Mouse (Mus musculus): ENCODE data around the gene Hist1h3i. TPM values are rescaled to one million over a fixed set of nuclear protein-coding genes. Genes with fewer than 3 reads are reported as not detected.
A peak's percentile ranks its signal among the peaks of the same experiment; 100 is the strongest.
"Not testable (repeated sequence)": the region's sequence is repeated elsewhere in the genome, so short reads cannot be mapped to it uniquely, and the experiment has no call there.

Hist1h3i gene
- polyA plus RNA-seq, 1 experiment from 2014 or later, result 141 TPM

DNA sequence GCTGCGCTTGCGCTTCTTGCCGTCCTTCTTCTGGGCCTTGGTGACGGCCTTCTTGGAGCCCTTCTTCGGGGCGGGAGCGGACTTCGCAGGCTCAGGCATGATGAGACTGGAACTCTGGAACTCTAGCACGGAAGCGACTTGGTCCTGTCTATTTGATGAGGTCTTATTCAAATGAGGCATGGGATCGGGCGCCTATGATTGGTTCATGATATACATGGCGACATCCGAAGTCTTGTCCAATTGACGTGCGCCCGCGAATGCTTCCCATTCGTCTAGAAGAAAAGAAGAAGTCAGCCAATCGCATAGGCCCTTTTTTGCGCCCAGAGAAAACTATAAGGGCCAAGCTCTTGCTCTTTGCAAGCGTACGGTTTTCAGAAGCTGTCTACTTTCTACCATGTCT, 26.9 kb upstream of the Hist1h3i start, which contains the start of the genes Hist1h2bq and Hist1h2ao:
Hist1h2bq (minus strand) TSS at position 125 of the 400 bp plus-strand sequence.
Hist1h2ao (plus strand) TSS at position 393 of the 400 bp plus-strand sequence.
- not testable (repeated sequence) for H3K4me1 ChIP-seq (ENCODE audit: control insufficient read depth, insufficient read depth, low read length); H3K9me3 ChIP-seq (ENCODE audit: control insufficient read depth, low read length); H3K4me3 ChIP-seq (ENCODE audit: low read depth, low read length); H3K4me2 ChIP-seq (ENCODE audit: low read depth, low read length); H3K27ac ChIP-seq (replicated peaks; ENCODE audit: low read depth, low read length); H3K27me3 ChIP-seq (replicated peaks; ENCODE audit: control insufficient read depth, insufficient read depth, low read length); H3K36me3 ChIP-seq (ENCODE audit: control insufficient read depth, insufficient read depth, low read length); H3K9ac ChIP-seq (ENCODE audit: low read depth, low read length); DNase-seq (ENCODE audit: low spot score)
- no CpG with 5 or more reads among the region's 23 CpGs for WGBS
- ATAC-seq (ENCODE audit: low read depth), result peak; percentile 96

GRCm38 (mm10) chr13:21803058-21803457, 19.9 kb upstream of the Hist1h3i start:
- H3K9ac ChIP-seq (ENCODE audit: low read depth, low read length); H3K9me3 ChIP-seq (ENCODE audit: control insufficient read depth, low read length); H3K4me3 ChIP-seq (ENCODE audit: low read depth, low read length); H3K27ac ChIP-seq (replicated peaks; ENCODE audit: low read depth, low read length); DNase-seq (ENCODE audit: low spot score); H3K4me1 ChIP-seq (ENCODE audit: control insufficient read depth, insufficient read depth, low read length); H3K36me3 ChIP-seq (ENCODE audit: control insufficient read depth, insufficient read depth, low read length); H3K4me2 ChIP-seq (ENCODE audit: low read depth, low read length); H3K27me3 ChIP-seq (replicated peaks; ENCODE audit: control insufficient read depth, insufficient read depth, low read length): not testable (repeated sequence)
- ATAC-seq (ENCODE audit: low read depth), result peak; percentile 82
- WGBS, result no CpG with 5 or more reads among the region's 4 CpGs

DNA sequence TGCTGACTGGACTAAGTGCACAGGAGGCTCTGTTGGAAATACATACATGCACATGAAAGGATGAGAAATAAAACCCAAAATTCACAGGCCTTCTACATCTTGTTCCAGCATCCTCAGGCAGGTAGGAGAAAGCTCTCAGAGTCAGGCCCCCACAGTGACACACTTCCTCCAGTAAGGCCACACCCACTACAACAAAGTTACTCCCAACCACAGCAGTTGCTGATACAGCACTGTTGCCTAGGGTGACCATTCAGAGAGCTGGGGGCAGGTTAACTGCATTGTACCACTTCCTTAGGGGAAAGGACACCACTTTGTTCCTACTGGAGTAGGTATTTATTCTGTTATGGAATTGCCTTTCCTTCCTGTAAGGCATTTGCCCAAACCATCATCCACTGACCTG, 14.0 kb upstream of the Hist1h3i start:
- not testable (repeated sequence) for ATAC-seq (ENCODE audit: low read depth); DNase-seq (ENCODE audit: low spot score); H3K4me1 ChIP-seq (ENCODE audit: control insufficient read depth, insufficient read depth, low read length); H3K27me3 ChIP-seq (replicated peaks; ENCODE audit: control insufficient read depth, insufficient read depth, low read length); H3K4me3 ChIP-seq (ENCODE audit: low read depth, low read length); H3K4me2 ChIP-seq (ENCODE audit: low read depth, low read length); H3K27ac ChIP-seq (replicated peaks; ENCODE audit: low read depth, low read length); H3K36me3 ChIP-seq (ENCODE audit: control insufficient read depth, insufficient read depth, low read length); H3K9ac ChIP-seq (ENCODE audit: low read depth, low read length); H3K9me3 ChIP-seq (ENCODE audit: control insufficient read depth, low read length)

- ATAC-seq (ENCODE audit: low read depth), result no peak
- 90% methylated on average over 7 of the region's 7 CpGs for WGBS
- Histone ChIP-seq H3K4me3 (ENCODE audit: low read depth, low read length) (no peak overlapping the region), H3K4me2 (ENCODE audit: low read depth, low read length) (no peak overlapping the region), H3K4me1 (ENCODE audit: control insufficient read depth, insufficient read depth, low read length) (peaks cover 2% of the 10 kb centered on the region; the same call in 1 of the 2 replicates), H3K9me3 (ENCODE audit: control insufficient read depth, low read length) (no peaks in the 10 kb centered on the region), H3K27me3 (replicated peaks; ENCODE audit: control insufficient read depth, insufficient read depth, low read length) (no peaks in the 10 kb centered on the region), H3K27ac (replicated peaks; ENCODE audit: low read depth, low read length) (no peak overlapping the region), H3K9ac (ENCODE audit: low read depth, low read length) (no peak overlapping the region), H3K36me3 (ENCODE audit: control insufficient read depth, insufficient read depth, low read length) (no peaks in the 10 kb centered on the region)
- DNase-seq (ENCODE audit: low spot score), result no peak
These were observed 12.4 kb upstream of the Hist1h3i start for GRCm38 (mm10) chr13:21795584-21795983.

DNA sequence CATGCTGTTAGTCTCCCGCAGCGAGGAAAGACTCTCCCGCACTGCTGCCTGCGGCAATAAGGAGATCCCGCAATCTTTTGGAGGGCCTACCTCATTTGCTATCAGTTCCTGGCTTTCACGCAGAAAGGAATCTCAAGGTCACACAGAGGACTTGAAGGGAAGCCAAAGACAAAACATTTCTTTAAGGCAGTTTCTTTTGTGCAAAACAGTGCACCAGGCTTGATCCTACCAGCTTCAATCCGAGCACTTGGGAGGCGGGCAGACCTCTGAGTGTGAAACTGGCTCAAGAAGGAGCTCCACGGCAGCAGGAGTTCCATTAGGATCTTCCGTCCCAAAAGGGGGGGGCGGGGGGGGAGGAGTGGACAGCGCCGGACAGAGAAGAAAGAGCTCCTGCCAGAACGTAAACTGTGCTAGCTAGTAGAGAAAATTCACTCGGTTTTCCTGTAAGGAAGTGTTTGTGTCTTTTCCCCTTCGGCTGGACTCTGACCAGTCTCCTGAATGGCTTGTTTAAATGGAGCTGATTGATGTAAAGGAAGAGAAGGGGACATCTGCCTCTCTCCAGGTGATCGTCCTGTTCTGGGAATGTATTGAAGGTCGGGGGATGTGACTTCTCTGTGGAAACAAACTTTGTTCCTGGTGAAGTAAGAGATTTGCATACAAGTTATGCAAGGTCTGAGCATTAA, 7.6 kb upstream of the Hist1h3i start:
- peaks cover 22% of the 10 kb centered on the region for H3K4me1 ChIP-seq (ENCODE audit: control insufficient read depth, insufficient read depth, low read length)
- 11% methylated on average over 18 of the region's 18 CpGs for WGBS
- H3K27ac ChIP-seq (replicated peaks; ENCODE audit: low read depth, low read length), result peak overlapping the region; percentile 48
- H3K4me2 ChIP-seq (ENCODE audit: low read depth, low read length), result peak overlapping the region; percentile 49
- no peaks in the 10 kb centered on the region for H3K9me3 ChIP-seq (ENCODE audit: control insufficient read depth, low read length)
- no peaks in the 10 kb centered on the region for H3K36me3 ChIP-seq (ENCODE audit: control insufficient read depth, insufficient read depth, low read length)
- ATAC-seq (ENCODE audit: low read depth) (no peak), DNase-seq (ENCODE audit: low spot score) (peak; percentile 13)
- H3K9ac ChIP-seq (ENCODE audit: low read depth, low read length), result peak overlapping the region; percentile 51
- no peaks in the 10 kb centered on the region for H3K27me3 ChIP-seq (replicated peaks; ENCODE audit: control insufficient read depth, insufficient read depth, low read length)
- H3K4me3 ChIP-seq (ENCODE audit: low read depth, low read length), result peak overlapping the region; percentile 16; the same call in 1 of the 2 replicates

- Histone ChIP-seq H3K4me1 (ENCODE audit: control insufficient read depth, insufficient read depth, low read length) (peaks cover 22% of the 10 kb centered on the region), H3K4me3 (ENCODE audit: low read depth, low read length) (no peak overlapping the region), H3K9me3 (ENCODE audit: control insufficient read depth, low read length) (no peaks in the 10 kb centered on the region), H3K27me3 (replicated peaks; ENCODE audit: control insufficient read depth, insufficient read depth, low read length) (no peaks in the 10 kb centered on the region), H3K36me3 (ENCODE audit: control insufficient read depth, insufficient read depth, low read length) (no peaks in the 10 kb centered on the region), H3K27ac (replicated peaks; ENCODE audit: low read depth, low read length) (no peak overlapping the region), H3K4me2 (ENCODE audit: low read depth, low read length) (no peak overlapping the region), H3K9ac (ENCODE audit: low read depth, low read length) (no peak overlapping the region)
- ATAC-seq (ENCODE audit: low read depth), result no peak
- no peak for DNase-seq (ENCODE audit: low spot score)
- 52% methylated on average over 6 of the region's 6 CpGs for WGBS
These were observed 6.8 kb upstream of the Hist1h3i start for GRCm38 (mm10) chr13:21789925-21790324.

DNA sequence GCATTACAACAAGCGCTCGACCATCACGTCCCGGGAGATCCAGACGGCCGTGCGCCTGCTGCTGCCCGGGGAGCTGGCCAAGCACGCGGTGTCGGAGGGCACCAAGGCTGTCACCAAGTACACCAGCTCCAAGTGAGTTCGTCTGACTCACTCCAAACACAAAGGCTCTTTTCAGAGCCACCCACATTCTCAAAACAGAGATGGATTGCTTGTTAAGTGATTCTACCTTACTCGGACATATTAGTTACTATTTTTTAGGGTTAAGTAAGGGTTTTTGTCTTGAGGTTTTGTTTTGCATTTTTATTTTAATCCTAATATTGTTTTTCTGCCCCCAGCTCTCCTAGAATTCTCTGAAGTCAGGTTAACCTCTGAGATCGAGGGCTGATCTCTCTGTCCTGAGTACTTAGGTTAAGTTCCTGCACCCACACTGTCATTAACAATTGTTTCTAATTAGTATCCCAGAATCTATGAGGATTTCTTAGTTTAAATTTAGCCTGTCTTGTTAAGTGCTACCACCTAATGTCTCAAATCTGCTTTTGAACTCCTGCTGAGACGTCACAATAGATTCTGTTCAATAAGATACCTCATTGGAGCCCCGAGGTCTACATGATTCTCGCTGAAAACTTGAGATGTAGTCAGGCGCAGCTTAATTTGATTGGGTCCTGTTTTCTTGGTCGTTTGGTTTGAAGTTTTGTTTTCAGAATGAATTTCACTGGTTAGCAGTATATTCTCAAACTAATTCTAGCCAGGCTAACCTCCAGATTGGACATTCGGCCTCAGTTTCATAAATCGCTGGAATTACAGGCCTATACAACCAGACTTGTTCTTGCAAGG, 4.8 kb upstream of the Hist1h3i start:
- Histone ChIP-seq H3K9me3 (ENCODE audit: control insufficient read depth, low read length) (no peaks in the 10 kb centered on the region), H3K9ac (ENCODE audit: low read depth, low read length) (peak overlapping the region; percentile 50), H3K4me1 (ENCODE audit: control insufficient read depth, insufficient read depth, low read length) (peaks cover 31% of the 10 kb centered on the region), H3K27ac (replicated peaks; ENCODE audit: low read depth, low read length) (peak overlapping the region; percentile 90), H3K27me3 (replicated peaks; ENCODE audit: control insufficient read depth, insufficient read depth, low read length) (no peaks in the 10 kb centered on the region), H3K36me3 (ENCODE audit: control insufficient read depth, insufficient read depth, low read length) (no peaks in the 10 kb centered on the region), H3K4me3 (ENCODE audit: low read depth, low read length) (peak overlapping the region; percentile 36), H3K4me2 (ENCODE audit: low read depth, low read length) (peak overlapping the region; percentile 56)
- peak; percentile 68 for DNase-seq (ENCODE audit: low spot score)
- ATAC-seq (ENCODE audit: low read depth), result 0 out of 2 replicates have a peak, but pooled peaks have one; percentile 2
- WGBS, result 16% methylated on average over 13 of the region's 21 CpGs

- peak within 1 kb of the TSS; percentile 56 for H3K4me2 ChIP-seq (ENCODE audit: low read depth, low read length)
- H3K36me3 ChIP-seq (ENCODE audit: control insufficient read depth, insufficient read depth, low read length); H3K27me3 ChIP-seq (replicated peaks; ENCODE audit: control insufficient read depth, insufficient read depth, low read length); H3K9me3 ChIP-seq (ENCODE audit: control insufficient read depth, low read length): not testable (repeated sequence)
- H3K9ac ChIP-seq (ENCODE audit: low read depth, low read length), result peak within 1 kb of the TSS; percentile 63
- WGBS, result under 1% methylated on average over 34 of the region's 63 CpGs
- ATAC-seq (ENCODE audit: low read depth) (peak; percentile 93), DNase-seq (ENCODE audit: low spot score) (peak; percentile 99)
- peak within 1 kb of the TSS; percentile 36 for H3K4me3 ChIP-seq (ENCODE audit: low read depth, low read length)
- peak within 1 kb of the TSS; percentile 90 for H3K27ac ChIP-seq (replicated peaks; ENCODE audit: low read depth, low read length)
- peaks cover 38% of the 10 kb centered on the region for H3K4me1 ChIP-seq (ENCODE audit: control insufficient read depth, insufficient read depth, low read length)
These were observed 3.9 kb upstream of the Hist1h3i start, which contains the start of the genes Hist1h2an and Hist1h2bp for GRCm38 (mm10) chr13:21786899-21787629. Gene Hist1h2an, minus strand, starts transcription at chr13:21787218. Gene Hist1h2bp, plus strand, starts transcription at chr13:21787461.
